Mouse (Mus musculus) heart, embryonic 11.5 days (tissue): ENCODE data around the gene Ranbp3l. TPM values are rescaled to one million over a fixed set of nuclear protein-coding genes. Genes with fewer than 3 reads are reported as not detected.

Experiments used
- ATAC-seq: fragments of 200-750 bp; cut with Nextera tagmentation; replicated peaks from 2 replicates; pipeline ENCODE4 v1.8.0; 2017; ENCODE audit warnings: moderate library complexity; ENCODE audit not compliant: insufficient number of reproducible peaks, low FRiP score, low TSS enrichment
- H3K27ac ChIP-seq: fragments of 300-500 bp; sonication (generic); 2 replicates; pipeline ENCODE4 v1.5.1; 2014; ENCODE audit warnings: mild to moderate bottlenecking, low read depth, low read length
- H3K27me3 ChIP-seq: fragments of 300-500 bp; sonication (generic); 2 replicates; pipeline ENCODE4 v1.6.1; 2014; ENCODE audit warnings: mild to moderate bottlenecking, low read length, mixed read lengths; ENCODE audit not compliant: control insufficient read depth, insufficient read depth
- H3K36me3 ChIP-seq: fragments of 300-500 bp; sonication (generic); 2 replicates; pipeline ENCODE4 v1.6.1; 2014; ENCODE audit warnings: mild to moderate bottlenecking, low read length, moderate library complexity, mixed read lengths; ENCODE audit not compliant: control insufficient read depth, insufficient read depth
- H3K4me1 ChIP-seq: fragments of 300-500 bp; sonication (generic); 2 replicates; pipeline ENCODE4 v1.6.1; 2014; ENCODE audit warnings: low read length; ENCODE audit not compliant: control insufficient read depth, insufficient read depth
- H3K4me2 ChIP-seq: fragments of 300-500 bp; sonication (generic); 2 replicates; pipeline ENCODE4 v1.6.1; 2014; ENCODE audit warnings: mild to moderate bottlenecking, moderate library complexity
- H3K4me3 ChIP-seq: fragments of 300-500 bp; sonication (generic); 2 replicates; pipeline ENCODE4 v1.5.1; 2014; ENCODE audit warnings: low read depth, low read length
- H3K9ac ChIP-seq: fragments of 300-500 bp; sonication (generic); 2 replicates; pipeline ENCODE4 v1.6.1; 2014; ENCODE audit warnings: mild to moderate bottlenecking, low read depth, low read length, moderate library complexity
- H3K9me3 ChIP-seq: fragments of 300-500 bp; sonication (generic); replicated peaks from 2 replicates; pipeline ENCODE4 v1.6.1; 2016; ENCODE audit warnings: low read length; ENCODE audit not compliant: control insufficient read depth
- WGBS: fragments of 180-500 bp; shearing (Covaris S2); extraction: QIAGEN DNeasy Blood & Tissue Kit; methylation state at CpG from one replicate; pipeline ENCODE4 v1.1.7; 2014; ENCODE audit not compliant: insufficient replicate concordance; 5-methylcytosine and 5-hydroxymethylcytosine counted together
- polyA plus RNA-seq: library from polyadenylated mRNA; unstranded; fragments of >200 nt; fragmentation: Nextera tagmentation; extraction: Ambion mirVana; gene quantifications from 2 replicates; pipeline ENCODE4 v1.2.1, GENCODE M21; 2014

Ranbp3l gene
- polyA plus RNA-seq, 1 experiment from 2014 or later, result 0.46 TPM

DNA sequence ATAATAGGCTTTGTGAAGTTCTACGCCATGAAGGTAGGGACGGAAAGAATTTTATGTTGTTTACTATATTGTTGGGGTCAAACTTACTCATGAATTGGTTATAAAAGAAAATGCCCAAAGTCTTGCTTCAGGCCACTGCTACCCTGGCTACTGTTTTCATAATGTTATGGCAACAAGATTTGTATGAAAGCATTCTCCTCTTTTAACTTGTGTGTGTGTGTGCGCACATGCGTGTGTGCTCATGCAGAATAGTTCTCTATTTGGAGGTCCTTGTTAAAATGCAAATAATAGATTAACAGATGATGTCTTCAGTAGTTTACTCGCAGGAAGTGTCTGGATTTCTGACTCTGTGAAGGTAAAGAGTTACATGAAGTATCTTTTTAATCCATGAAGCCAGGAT, 105.9 kb downstream of the Ranbp3l start:
- Histone ChIP-seq H3K4me2 (peak overlapping the region; percentile 75), H3K4me3 (peak overlapping the region; percentile 96), H3K27me3 (no peaks in the 10 kb centered on the region), H3K9me3 (no peaks in the 10 kb centered on the region), H3K9ac (peak overlapping the region; percentile 56; the same call in 1 of the 2 replicates), H3K36me3 (no peaks in the 10 kb centered on the region), H3K27ac (peak overlapping the region; percentile 86), H3K4me1 (peaks cover 38% of the 10 kb centered on the region)
- no peak for ATAC-seq
- WGBS, result 67% methylated on average over 5 of the region's 5 CpGs

DNA sequence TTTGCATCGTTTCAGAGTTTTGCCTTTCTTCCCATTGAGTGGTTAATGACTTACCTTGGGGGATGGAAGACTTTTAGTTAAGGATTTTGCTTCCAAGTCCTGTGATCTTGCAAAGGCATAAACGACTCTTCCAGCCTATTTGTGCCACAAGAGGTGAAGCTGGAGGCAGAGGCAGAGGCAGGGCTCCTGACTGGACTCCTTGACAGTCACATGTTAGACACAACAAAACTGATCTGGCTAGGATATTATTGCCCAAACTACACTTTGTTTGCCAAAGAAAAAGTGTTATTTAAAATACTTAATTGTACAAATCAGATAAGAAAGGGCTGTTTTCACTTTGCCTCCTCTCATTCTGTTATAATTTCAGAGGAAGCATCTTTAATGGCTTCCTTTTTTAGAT, 106.4 kb downstream of the Ranbp3l start:
- no peaks in the 10 kb centered on the region for H3K27me3 ChIP-seq
- peak overlapping the region; percentile 86 for H3K27ac ChIP-seq
- 0 out of 2 replicates have a peak overlapping the region, but pooled peaks have one; percentile 56 for H3K9ac ChIP-seq
- no peaks in the 10 kb centered on the region for H3K9me3 ChIP-seq
- H3K4me1 ChIP-seq, result peaks cover 42% of the 10 kb centered on the region
- peak overlapping the region; percentile 96 for H3K4me3 ChIP-seq
- no peak for ATAC-seq
- H3K4me2 ChIP-seq, result peak overlapping the region; percentile 75
- no peaks in the 10 kb centered on the region for H3K36me3 ChIP-seq
- WGBS, result 16% methylated on average over 2 of the region's 2 CpGs

GRCm38 (mm10) chr15:9074671-9075070, 106.9 kb downstream of the Ranbp3l start:
- H3K9me3 ChIP-seq, result no peaks in the 10 kb centered on the region
- 1% methylated on average over 4 of the region's 4 CpGs for WGBS
- peak overlapping the region; percentile 86 for H3K27ac ChIP-seq
- peak overlapping the region; percentile 29 for H3K4me3 ChIP-seq
- H3K4me2 ChIP-seq, result peak overlapping the region; percentile 75
- H3K27me3 ChIP-seq, result no peaks in the 10 kb centered on the region
- H3K36me3 ChIP-seq, result no peaks in the 10 kb centered on the region
- peaks cover 48% of the 10 kb centered on the region for H3K4me1 ChIP-seq
- 0 out of 2 replicates have a peak overlapping the region, but pooled peaks have one; percentile 52 for H3K9ac ChIP-seq
- peak; percentile 71 for ATAC-seq

DNA sequence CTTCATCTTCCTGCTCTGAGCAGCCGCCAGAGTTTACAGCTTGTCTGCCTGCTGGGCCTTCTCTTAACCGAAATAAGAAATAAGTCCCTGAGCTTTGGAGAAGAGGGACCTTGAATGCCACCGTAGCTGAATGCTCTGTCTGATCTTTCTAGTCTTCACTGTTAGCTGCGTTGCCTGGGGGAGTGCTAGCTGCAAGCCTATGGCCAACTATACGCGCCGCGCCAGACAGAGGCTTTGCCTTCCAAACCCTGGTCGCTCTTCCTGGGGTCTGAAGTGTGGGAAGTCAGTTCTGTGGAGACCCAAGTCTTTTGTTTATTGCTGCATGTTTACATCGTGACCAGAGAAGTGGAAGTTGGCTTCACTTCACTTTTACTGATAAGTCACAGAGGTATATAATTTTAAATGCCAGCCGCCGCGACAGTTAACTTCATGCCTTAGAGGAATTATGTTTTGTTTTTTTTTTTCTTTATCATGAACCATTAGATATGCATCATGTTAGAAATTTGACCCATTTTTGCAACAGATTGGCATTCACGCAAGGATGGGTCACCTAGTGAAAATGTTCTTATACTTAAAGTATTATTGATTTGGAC, 108.0 kb downstream of the Ranbp3l start:
- Histone ChIP-seq H3K4me3 (peak overlapping the region; percentile 29), H3K9ac (peak overlapping the region; percentile 47), H3K27ac (peak overlapping the region; percentile 86), H3K36me3 (no peaks in the 10 kb centered on the region), H3K9me3 (no peaks in the 10 kb centered on the region), H3K4me2 (peak overlapping the region; percentile 75), H3K27me3 (no peaks in the 10 kb centered on the region), H3K4me1 (peaks cover 54% of the 10 kb centered on the region)
- 41% methylated on average over 14 of the region's 14 CpGs for WGBS
- ATAC-seq, result no peak

GRCm38 (mm10) chr15:9078481-9079300, 110.9 kb downstream of the Ranbp3l start:
- peak overlapping the region; percentile 2 for H3K4me3 ChIP-seq
- WGBS, result 24% methylated on average over 12 of the region's 12 CpGs
- H3K27me3 ChIP-seq, result no peaks in the 10 kb centered on the region
- H3K27ac ChIP-seq, result peak overlapping the region; percentile 97
- H3K4me1 ChIP-seq, result peaks cover 67% of the 10 kb centered on the region
- H3K36me3 ChIP-seq, result no peaks in the 10 kb centered on the region
- peak; percentile 75 for ATAC-seq
- H3K4me2 ChIP-seq, result peak overlapping the region; percentile 57
- H3K9ac ChIP-seq, result peak overlapping the region; percentile 65
- H3K9me3 ChIP-seq, result no peaks in the 10 kb centered on the region

DNA sequence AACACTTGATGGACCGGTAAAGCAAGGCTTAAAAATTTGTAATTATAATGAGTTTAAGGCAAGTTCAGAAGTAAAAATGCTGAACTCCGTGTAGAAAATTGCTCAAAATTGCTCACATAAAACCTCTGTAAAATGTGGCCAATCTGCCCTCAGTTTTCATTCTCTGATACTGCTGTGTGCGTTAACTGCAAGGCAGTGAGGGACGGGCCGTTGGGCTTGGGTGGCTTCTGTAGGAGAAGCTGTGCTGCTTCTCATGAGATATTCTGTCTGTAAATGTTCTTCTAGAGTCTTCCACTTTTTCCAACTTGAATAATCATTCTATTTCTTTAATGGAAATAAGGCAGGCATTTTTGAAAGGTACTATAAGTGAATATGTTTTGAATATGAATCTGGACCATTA, 111.9 kb downstream of the Ranbp3l start:
- Histone ChIP-seq H3K27ac (peak overlapping the region; percentile 97), H3K4me1 (peaks cover 59% of the 10 kb centered on the region), H3K9ac (no peak overlapping the region), H3K9me3 (no peaks in the 10 kb centered on the region), H3K4me3 (no peak overlapping the region), H3K36me3 (no peaks in the 10 kb centered on the region), H3K27me3 (no peaks in the 10 kb centered on the region), H3K4me2 (peak overlapping the region; percentile 57)
- WGBS, result 33% methylated on average over 5 of the region's 5 CpGs
- no peak for ATAC-seq

- no peaks in the 10 kb centered on the region for H3K27me3 ChIP-seq
- H3K4me2 ChIP-seq, result peak overlapping the region; percentile 34
- H3K27ac ChIP-seq, result peak overlapping the region; percentile 55
- H3K9me3 ChIP-seq, result no peaks in the 10 kb centered on the region
- no peaks in the 10 kb centered on the region for H3K36me3 ChIP-seq
- ATAC-seq, result no peak
- H3K4me3 ChIP-seq, result no peak overlapping the region
- 27% methylated on average over 4 of the region's 4 CpGs for WGBS
- H3K4me1 ChIP-seq, result peaks cover 54% of the 10 kb centered on the region
- H3K9ac ChIP-seq, result 0 out of 2 replicates have a peak overlapping the region, but pooled peaks have one; percentile 39
Measured at GRCm38 (mm10) chr15:9080206-9080605, 112.5 kb downstream of the Ranbp3l start.

GRCm38 (mm10) chr15:9081294-9081693, 113.5 kb downstream of the Ranbp3l start:
- Histone ChIP-seq H3K27ac (peak overlapping the region; percentile 43; the same call in 1 of the 2 replicates), H3K4me1 (peaks cover 51% of the 10 kb centered on the region), H3K9ac (no peak overlapping the region), H3K4me3 (no peak overlapping the region), H3K9me3 (no peaks in the 10 kb centered on the region), H3K27me3 (no peaks in the 10 kb centered on the region), H3K4me2 (peak overlapping the region; percentile 11; the same call in 1 of the 2 replicates), H3K36me3 (no peaks in the 10 kb centered on the region)
- WGBS, result 24% methylated on average over 3 of the region's 3 CpGs
- ATAC-seq, result peak; percentile 52; the same call in 1 of the 2 replicates
